Comparison of ENCODE assay signal across 12 mouse cellular contexts in genomic region chr11:5184250-5184649, GRCm38 (mm10). TPM values are rescaled to one million over a fixed set of nuclear protein-coding genes. Genes with fewer than 3 reads are reported as not detected.
DNase-seq lines count a peak whose midpoint lies in the region; ATAC-seq lines count a peak whose summit lies in the region.
"Had no signal": no experiment of that assay in that cellular context is flagged by ENCODE, and none has a peak within 500 bp of the region (broad histone marks: within the 10 kb centered on the region; RNA-seq: fewer than 3 reads in every experiment).

No protein-coding gene starts in this region.

- H3K4me3 ChIP-seq in embryonic facial prominence, embryonic 10.5 days, result peak overlapping the region; percentile 32; the same call in 1 of the 2 replicates
- no peak overlapping the region for H3K4me3 ChIP-seq in midbrain, embryonic 13.5 days (replicated peaks)
- H3K4me3 ChIP-seq: stomach, embryonic 15.5 days had no signal

- peak; percentile 46 to 56; a peak in 3 of 4 replicates for ATAC-seq in hematopoietic stem cell, adult 5-6 weeks (replicated peaks in 1 of 2; ENCODE audit: insufficient read depth in 1 of 2, low FRiP score in 2 of 2, low TSS enrichment in 1 of 2, low read depth in 1 of 2, poor library complexity in 2 of 2, severe bottlenecking in 2 of 2)
- ATAC-seq in midbrain, embryonic 13.5 days, result peak; percentile 74; the same call in 1 of the 2 replicates
- ATAC-seq: CD4-positive, CD25-positive, alpha-beta regulatory T cell, adult 4 months had no signal

- intact Hi-C loops in left cerebral cortex, postnatal 4 days (cut with DNase I), result no loop called here
- intact Hi-C loops in left cerebral cortex, postnatal 10 days (cut with DNase I), result no loop called here
- intact Hi-C loops in left cerebral cortex, postnatal 14 days (cut with DNase I), result loop anchor here (5.0 kb wide), 3 partner anchors 58 to 288 kb away; partner anchors contain the start of gene Kremen1

- no peak overlapping the region for H3K4me2 ChIP-seq in midbrain, embryonic 13.5 days (replicated peaks)
- H3K4me2 ChIP-seq: stomach, embryonic 15.5 days had no signal

- peak overlapping the region; percentile 85 for H3K27ac ChIP-seq in embryonic facial prominence, embryonic 10.5 days (replicated peaks)
- H3K27ac ChIP-seq in midbrain, embryonic 13.5 days, result peak overlapping the region; percentile 53; the same call in 1 of the 2 replicates
- H3K27ac ChIP-seq: macrophage; stomach, embryonic 15.5 days had no signal

- H3K36me3 ChIP-seq in embryonic facial prominence, embryonic 10.5 days (replicated peaks), result no peaks in the 10 kb centered on the region
- no peaks in the 10 kb centered on the region for H3K36me3 ChIP-seq in midbrain, embryonic 13.5 days
- H3K36me3 ChIP-seq: stomach, embryonic 15.5 days had no signal

- DNase-seq in left cerebral cortex, postnatal 4 days, result peak; percentile 39
- no peak for DNase-seq in left cerebral cortex, postnatal 10 days (ENCODE audit: extremely low spot score in 1 of 2, low spot score in 2 of 2)
- peak; percentile 60 for DNase-seq in embryonic facial prominence, embryonic 10.5 days (ENCODE audit: low spot score)
- DNase-seq in left cerebral cortex, postnatal 14 days (ENCODE audit: low spot score in 2 of 2), result no peak
- DNase-seq in lung, adult 18-20 months, result no peak
- DNase-seq in cerebellum, adult 9-10 months, result no peak
- DNase-seq: cerebellum, adult 11 months had no signal

- 21% methylated on average over 9 of the region's 9 CpGs for WGBS in embryonic facial prominence, embryonic 10.5 days
- 21% methylated on average over 9 of the region's 9 CpGs for WGBS in midbrain, embryonic 13.5 days

- H3K9ac ChIP-seq in midbrain, embryonic 13.5 days (replicated peaks), result 0 out of 2 replicates have a peak overlapping the region, but pooled peaks have one; percentile 3
- H3K9ac ChIP-seq: stomach, embryonic 15.5 days had no signal

- peaks cover 47% of the 10 kb centered on the region for H3K4me1 ChIP-seq in embryonic facial prominence, embryonic 10.5 days
- peaks cover 21% of the 10 kb centered on the region for H3K4me1 ChIP-seq in midbrain, embryonic 13.5 days (replicated peaks)

- H3K27me3 ChIP-seq in embryonic facial prominence, embryonic 10.5 days (replicated peaks; ENCODE audit: low read depth, poor library complexity, severe bottlenecking), result peaks cover 11% of the 10 kb centered on the region
- H3K27me3 ChIP-seq in midbrain, embryonic 13.5 days, result no peaks in the 10 kb centered on the region
- H3K27me3 ChIP-seq: stomach, embryonic 15.5 days had no signal

- H3K9me3 ChIP-seq in embryonic facial prominence, embryonic 10.5 days, result no peaks in the 10 kb centered on the region
- no peaks in the 10 kb centered on the region for H3K9me3 ChIP-seq in midbrain, embryonic 13.5 days
- H3K9me3 ChIP-seq: stomach, embryonic 15.5 days had no signal

RNA-seq across cellular contexts. Expression of gene Emid1, which starts 32.2 kb away (rescaled TPM):
- 10 to 100 TPM; 38.7 to 43.8 TPM for total RNA-seq in left cerebral cortex, postnatal 4 days (2021)
- 10 to 100 TPM; 49.3 to 54.0 TPM for total RNA-seq in left cerebral cortex, postnatal 10 days (2021)
- polyA plus RNA-seq in embryonic facial prominence, embryonic 10.5 days (2016; fragmentation: Nextera tagmentation; extraction: Ambion mirVana), result 13.1 and 24.6 TPM in 2 replicates
- total RNA-seq in hematopoietic stem cell, adult 5-6 weeks (2017), result 16.0 and 16.7 TPM in 2 replicates
- 5.6 and 6.7 TPM in 2 replicates for polyA plus RNA-seq in midbrain, embryonic 13.5 days (2015; fragmentation: Nextera tagmentation; extraction: Ambion mirVana)
- total RNA-seq in left cerebral cortex, postnatal 14 days (2021), result 10 to 100 TPM; 27.6 to 32.5 TPM

Comparison
In these comparisons a context has a peak if more than half of its experiments do, and no peak if none do; other contexts are left out.
1. DNase-seq: peak in left cerebral cortex, postnatal 4 days (single experiment) and embryonic facial prominence, embryonic 10.5 days (single experiment); none in left cerebral cortex, postnatal 10 days (0 of 2), left cerebral cortex, postnatal 14 days (0 of 2), lung, adult 18-20 months (0 of 2) and cerebellum, adult 9-10 months (single experiment).